Mouse (Mus musculus): ENCODE results near the gene Hip1r.

DNA sequence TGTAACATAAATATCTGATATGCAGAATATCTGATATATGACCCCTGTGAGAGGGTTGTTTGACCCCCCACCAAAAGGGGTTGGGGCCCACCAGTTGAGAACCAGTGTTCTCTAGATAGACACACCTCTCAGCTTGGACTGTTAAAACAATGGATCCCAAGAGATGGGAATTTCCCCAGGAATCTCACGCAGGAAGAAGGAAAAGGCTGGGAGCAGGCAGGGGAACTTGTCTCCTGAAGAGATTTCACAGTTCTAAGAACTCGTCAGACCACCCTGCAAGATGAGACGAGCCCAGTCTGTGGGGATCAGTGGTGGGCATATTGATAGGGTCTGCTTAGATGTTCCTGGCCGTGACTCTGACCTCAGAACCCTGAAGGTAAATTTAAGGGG is 6.5 kb downstream of the Hip1r start:
- no peak for TF ChIP-seq EP300 (IDR thresholded peaks at IDR 0.05; ENCODE audit: low read depth in 1 of 2, low read length in 2 of 2)
- TF ChIP-seq POLR2AphosphoS2 (IDR thresholded peaks at IDR 0.05; ENCODE audit: low read length) = no peak
- no peak for TF ChIP-seq BHLHE40 (IDR thresholded peaks at IDR 0.05; ENCODE audit: borderline replicate concordance, low read depth, low read length)
- no peak for TF ChIP-seq MAX (IDR thresholded peaks at IDR 0.05; ENCODE audit: low read length)
- TF ChIP-seq CTCF (IDR thresholded peaks at IDR 0.05 in 2 of 3, conservative IDR thresholded peaks at IDR 0.05 in 1 of 3; ENCODE audit: control insufficient read depth in 1 of 3, insufficient read depth in 1 of 3, low read depth in 2 of 3, low read length in 3 of 3, poor library complexity in 1 of 3, severe bottlenecking in 1 of 3) = no peak
- no peak for TF ChIP-seq POLR2A (IDR thresholded peaks at IDR 0.05; ENCODE audit: control insufficient read depth in 1 of 2, insufficient read depth in 1 of 2, low read depth in 1 of 2, low read length in 2 of 2, poor library complexity in 1 of 2)
- TF ChIP-seq CHD2 (IDR thresholded peaks at IDR 0.05; ENCODE audit: low read length) = no peak
- TF ChIP-seq ZC3H11A (IDR thresholded peaks at IDR 0.05; ENCODE audit: low read depth, low read length) = no peak
- TF ChIP-seq KAT2A (conservative IDR thresholded peaks at IDR 0.05; ENCODE audit: low read depth, low read length) = no peak
- TF ChIP-seq ELF1 (IDR thresholded peaks at IDR 0.05; ENCODE audit: low read depth, low read length) = no peak

Measured in MEL (cell line).